Mouse (Mus musculus) left cerebral cortex, postnatal 10 days (tissue): ENCODE measurements around the gene Ablim1. TPM values are rescaled to one million over a fixed set of nuclear protein-coding genes. Genes with fewer than 3 reads are reported as not detected.
A peak's percentile ranks its signal among the peaks of the same experiment; 100 is the strongest.
"Not testable (repeated sequence)": the region's sequence is repeated elsewhere in the genome, so short reads cannot be mapped to it uniquely, and the experiment has no call there.

Experiments
- DNase-seq, 2 experiments: peaks; one replicate each; pipeline ENCODE4 v3.0.0; 2021 to 2022; ENCODE audit warnings: low spot score in 2 of 2, mixed read lengths in 1 of 2; ENCODE audit errors: extremely low spot score in 1 of 2
- intact Hi-C: fragments of 180-260 bp; cut with DNase I; formaldehyde crosslinking; loops from one replicate; pipeline ENCODE4 v1.15.1; 2025
- total RNA-seq, 2 experiments: library from RNA; stranded (reverse); gene quantifications; 2 replicates each; pipeline ENCODE4 v1.2.3; 2021

Ablim1 gene
- total RNA-seq, 2 experiments from 2014 or later: 126 to 136 TPM

DNA sequence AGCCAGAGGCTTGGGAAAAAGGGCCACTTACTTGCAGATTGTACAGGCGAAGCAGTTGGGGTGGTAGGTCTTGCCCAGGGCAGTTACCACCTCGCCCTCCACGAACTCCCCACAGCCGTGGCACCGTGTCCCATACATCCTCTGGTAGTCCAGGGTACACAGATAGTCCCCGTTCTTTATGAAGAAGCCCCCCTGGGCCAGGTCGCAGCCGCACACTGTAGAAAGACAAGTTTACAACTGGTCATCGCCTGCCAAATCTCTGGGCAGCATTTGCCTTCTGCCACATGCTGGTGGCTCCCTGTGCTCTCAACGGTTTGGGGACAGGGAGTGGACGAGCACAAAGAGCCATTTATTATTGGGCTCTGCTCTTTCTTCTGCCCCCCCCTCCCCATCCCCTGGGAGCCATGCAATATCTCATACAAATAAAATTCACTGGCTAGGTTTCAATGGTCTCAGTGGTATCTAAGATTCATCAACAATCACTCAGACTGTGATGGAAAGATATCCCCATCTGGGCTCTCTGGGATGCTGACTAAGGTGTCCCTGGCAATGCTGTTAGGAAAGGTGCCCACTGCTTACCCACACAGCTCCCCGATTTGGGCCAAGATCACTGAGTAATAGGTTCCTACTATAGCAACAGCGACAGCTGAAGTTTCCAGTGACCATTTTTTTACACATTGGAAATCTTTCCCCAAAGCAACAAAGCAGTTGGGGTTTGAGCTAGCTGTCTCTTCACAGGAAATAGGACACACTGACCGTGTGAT, 159.4 kb downstream of the Ablim1 start:
- no peak for DNase-seq
- intact Hi-C loops: no loop called here

DNA sequence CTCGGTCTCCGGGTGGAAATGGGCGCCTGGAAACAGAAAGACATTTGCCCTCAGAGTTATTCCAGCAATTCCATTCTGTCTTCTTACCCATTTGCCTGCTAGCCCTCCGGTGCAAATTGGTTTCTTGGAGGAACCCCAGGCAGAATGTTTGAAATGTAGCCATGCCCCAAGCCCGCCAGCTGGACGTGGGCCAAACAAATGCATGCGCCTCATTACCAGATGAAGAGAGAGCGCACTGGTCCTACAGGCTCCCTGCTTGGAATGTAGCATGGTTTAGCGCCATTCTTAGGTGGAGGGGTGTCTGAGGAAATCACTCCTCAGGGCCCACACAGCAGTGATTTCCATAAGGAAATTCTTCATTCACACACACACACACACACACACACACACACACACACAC, 162.4 kb downstream of the Ablim1 start:
- intact Hi-C loops: no loop called here
- peak; percentile 65 to 68 for DNase-seq

DNA sequence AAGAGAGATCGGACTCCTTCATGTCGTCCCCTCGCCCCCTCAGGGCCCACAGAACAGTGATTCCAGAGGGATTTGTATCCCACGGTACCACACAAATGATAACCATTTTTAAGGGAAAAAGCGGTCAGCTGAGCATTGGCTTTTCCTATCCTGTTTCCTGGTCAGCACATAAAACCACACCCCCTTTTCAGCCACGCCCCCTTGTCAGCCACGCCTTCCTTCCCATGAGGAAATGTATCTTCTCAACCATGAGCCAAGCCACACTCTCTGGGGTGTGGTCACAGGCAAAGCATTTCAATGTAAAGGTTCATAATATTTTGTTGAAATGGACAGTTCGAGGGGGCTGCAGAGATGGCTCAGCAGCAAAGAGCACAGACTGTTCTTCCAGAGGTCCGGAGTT, 163.2 kb downstream of the Ablim1 start:
- intact Hi-C loops: no loop called here
- peak in 1 of 2 experiments; percentile 13 for DNase-seq

DNA sequence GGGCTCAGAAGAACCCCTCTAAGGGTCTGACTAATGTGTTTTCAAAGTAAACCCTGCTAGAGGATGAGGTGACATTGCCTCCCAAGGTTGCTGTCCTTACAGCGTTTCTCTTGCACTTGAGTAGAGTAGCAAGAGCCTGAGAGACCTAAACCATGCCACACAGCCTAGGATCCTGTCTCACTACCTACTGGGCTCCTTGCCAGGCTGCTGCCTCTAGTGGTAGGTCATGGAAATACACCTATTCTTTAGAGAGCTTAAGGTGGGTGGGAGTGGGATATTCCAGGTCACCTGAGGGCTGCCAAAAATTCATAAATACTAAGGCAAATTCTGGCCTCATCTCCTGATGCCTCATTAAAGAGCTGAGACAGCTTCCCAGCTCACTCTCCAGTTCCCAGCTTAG, 164.4 kb downstream of the Ablim1 start:
- DNase-seq: peak in 1 of 2 experiments; percentile 38
- intact Hi-C loops: no loop called here

DNA sequence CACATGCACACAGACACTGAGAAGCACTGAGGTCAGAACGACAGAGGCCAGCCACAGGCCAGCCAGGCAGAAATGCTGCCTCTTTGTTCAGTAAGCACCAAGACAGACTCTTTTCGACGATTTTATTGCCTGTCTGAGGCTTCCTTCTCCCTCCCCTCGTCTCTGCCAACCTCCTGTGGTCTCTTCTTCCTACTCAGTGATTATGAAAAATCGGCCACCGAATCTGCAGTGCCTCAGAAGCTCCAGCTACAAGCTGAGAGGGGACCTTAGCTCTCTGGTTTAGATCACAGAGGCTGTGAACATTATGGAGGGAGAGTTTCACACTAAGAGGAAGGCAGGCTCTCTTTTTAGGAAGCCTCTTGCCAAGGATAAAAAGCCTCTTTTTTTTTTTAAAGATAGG, 167.0 kb downstream of the Ablim1 start:
- no peak for DNase-seq
- intact Hi-C loops: no loop called here

DNA sequence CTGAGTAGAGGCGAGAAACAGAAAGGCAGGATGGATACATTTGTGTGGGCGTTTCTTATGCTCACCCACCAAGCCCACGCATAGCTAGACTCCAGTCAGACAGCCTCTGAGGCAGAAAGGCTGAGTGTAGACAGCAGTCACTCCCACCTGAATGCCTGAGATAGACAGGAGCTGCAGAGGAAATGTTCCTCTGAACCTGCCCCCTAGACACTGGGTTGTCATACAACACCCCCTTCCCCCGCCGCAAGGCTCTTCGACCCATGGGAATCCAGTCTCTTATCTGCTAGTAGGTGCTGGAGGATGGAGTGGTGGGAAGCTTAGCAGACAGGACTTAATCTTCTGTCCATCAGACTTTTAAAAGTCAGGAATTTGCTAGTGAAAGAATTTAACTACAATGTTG, 167.8 kb downstream of the Ablim1 start:
- intact Hi-C loops: no loop called here
- DNase-seq: no peak

DNA sequence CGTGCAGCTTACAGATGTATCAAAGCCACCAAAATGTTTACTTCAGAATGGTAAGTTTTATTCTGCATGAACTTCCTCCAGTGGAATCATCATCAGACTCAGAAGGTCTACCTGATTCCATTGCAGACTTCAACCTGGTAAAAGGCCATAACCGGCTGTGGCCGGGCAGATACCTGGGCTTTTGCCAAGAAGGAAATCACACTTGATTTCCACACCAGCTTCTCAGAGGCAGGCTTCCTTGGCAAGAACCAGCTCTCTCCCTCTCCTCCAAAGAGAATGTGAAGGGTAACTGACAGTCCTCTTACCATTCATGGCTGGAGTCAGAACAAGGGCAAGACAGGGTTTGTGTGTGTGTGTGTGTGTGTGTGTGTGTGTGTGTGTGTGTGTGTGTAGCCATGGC, 171.1 kb downstream of the Ablim1 start:
- intact Hi-C loops: no loop called here
- no peak for DNase-seq

DNA sequence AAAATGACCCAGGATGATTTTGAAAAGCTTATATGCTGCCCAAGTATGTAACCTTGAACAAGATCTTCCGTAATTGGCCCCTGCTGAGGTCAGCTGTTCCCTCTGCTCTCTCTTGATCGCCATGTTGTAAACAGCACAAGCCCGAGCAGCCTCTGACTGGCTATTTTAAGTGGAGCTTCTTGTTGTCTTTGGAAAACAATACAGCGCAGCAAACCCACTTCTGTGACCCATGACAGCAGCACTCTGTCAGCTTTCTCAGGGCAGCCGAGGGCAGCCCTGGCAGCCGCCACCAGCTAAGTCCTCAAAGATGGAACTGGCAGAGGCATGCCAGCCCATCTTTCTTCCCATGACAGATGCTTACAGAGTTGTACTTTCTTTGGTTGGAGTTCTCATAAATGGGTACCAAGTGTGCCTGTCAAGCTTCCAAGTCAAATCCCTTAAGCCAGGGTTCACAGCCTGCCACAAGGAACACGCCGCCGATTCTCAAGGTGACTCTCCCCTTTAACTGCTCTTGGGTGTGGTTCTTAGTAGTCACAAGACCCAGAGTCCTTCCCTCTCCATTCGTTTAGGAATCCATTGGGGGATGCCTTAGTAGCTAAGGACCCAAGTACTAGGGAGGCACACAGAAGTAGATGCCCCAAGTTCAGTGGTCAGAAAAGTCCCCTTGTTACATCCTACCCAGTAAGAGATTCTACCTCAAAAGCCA, 172.8 kb downstream of the Ablim1 start:
- no peak for DNase-seq
- intact Hi-C loops: no loop called here

DNA sequence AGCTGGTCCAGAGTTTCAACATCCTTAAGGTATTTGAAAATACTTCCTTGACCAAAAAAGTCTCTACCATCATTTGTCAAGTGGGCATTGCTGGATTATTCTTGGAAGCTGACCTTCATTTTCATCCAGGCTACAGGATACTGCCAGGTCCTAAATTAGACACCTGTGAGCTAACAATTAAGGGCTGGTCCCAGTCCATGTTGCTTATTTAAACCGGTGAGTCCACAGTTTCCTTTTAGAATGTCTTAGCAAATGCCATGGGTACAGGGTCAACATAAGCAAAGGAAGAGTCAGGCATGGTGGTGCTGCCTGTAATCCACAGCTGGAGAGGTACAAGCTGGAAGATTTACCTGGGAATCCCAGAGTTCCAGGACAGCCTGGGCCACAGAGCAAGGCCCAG, 173.8 kb downstream of the Ablim1 start:
- intact Hi-C loops: no loop called here
- DNase-seq: no peak

DNA sequence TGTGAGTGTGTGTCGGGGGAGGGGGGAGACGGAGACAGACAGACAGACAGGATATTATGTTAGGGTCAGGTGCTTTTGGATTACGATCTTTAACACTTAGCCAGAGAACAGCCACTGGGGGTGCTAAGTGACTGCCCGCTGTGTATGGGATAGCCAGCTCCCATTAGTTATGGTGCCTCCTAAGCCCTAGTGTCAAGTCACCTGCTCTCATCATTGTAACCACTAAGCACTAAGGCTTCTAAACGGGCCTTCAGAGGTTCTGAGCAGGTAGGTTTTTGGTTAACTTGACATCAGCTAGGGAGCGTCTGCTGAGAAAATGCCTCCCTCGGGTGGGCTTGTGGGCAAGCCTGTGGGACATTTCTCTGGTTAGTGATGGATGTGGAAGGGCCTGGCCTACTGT, 174.6 kb downstream of the Ablim1 start:
- intact Hi-C loops: no loop called here
- no peak for DNase-seq

DNA sequence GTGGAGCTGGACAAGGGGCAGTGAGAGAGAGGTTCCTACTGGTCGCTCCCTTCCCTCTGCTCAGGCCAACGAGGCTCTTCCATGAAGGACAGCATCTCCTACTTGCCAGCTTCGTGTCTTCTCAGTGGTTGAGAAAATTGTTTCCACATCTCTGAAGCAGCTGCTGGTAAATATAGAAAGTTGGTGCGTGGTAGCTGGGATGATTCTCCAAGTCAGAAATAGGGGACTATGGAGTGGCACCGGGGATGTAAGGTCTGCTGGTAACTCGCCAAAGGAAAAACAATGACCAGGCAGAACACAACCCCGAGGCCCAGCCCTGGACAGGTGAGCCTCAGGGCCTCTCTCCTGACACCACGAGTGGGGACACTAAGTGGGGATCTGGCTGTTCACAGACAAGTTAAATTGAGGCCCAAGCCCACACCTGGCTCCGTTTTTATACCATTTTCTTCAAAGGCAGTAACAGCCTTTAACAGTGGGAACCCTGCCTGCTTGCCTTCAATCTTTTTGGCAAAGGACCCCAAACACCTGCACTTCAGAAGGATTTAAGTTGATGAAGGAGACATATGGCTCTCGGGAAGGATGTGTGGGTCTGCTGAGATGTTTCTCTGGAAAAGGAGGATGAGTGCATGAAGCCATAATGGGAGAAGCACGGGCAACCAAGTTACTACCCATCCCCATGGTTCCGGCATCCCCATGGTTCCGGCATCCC, 175.7 kb downstream of the Ablim1 start:
- no peak for DNase-seq
- intact Hi-C loops: loop anchor here (5.0 to 10.0 kb wide), 2 partner anchors 188 to 506 kb away; no protein-coding TSS in a partner anchor

DNA sequence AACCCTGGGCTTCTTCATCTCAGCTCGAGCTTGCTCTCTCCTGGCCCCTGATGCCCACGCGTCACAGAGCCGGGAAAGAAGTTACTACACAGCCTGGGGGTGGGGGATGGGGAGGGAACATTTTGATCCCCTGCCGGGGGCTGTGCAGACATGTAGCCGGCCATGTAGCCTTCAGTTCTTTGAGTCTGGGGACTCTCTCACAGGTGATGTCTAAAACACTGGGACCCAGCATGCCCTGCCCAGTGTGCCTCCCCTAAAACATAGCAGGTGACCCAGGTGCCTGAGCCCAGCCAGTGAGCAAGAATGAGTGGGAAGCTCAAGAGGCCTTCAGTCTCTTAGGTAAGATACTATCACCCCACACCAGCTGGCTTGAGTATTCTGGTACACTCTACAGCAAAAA, 176.2 kb downstream of the Ablim1 start:
- DNase-seq: no peak
- intact Hi-C loops: loop anchor here (5.0 to 10.0 kb wide), 2 partner anchors 189 to 506 kb away; no protein-coding TSS in a partner anchor

DNA sequence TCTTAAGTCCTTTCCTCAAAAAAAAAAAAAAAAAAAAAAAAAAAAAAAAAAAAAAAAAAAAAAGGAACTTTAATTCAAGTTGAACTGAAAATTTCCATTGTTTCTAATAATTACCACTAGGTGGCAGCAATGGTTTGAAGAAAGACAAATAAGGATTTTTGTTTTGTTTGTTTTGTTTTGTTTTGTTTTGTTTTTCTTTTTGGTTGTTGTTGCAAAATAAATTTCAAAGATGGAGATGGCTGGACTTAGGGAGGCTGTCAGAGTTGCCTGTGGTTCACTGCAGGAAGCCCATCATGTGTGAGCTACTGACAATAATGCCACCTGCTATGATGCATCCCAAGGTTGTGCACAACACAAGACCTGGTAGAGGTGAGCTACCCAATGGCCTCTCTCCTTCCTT, 176.7 kb downstream of the Ablim1 start:
- DNase-seq: no peak
- intact Hi-C loops: loop anchor here (5.0 to 10.0 kb wide), 2 partner anchors 189 to 507 kb away; no protein-coding TSS in a partner anchor

DNA sequence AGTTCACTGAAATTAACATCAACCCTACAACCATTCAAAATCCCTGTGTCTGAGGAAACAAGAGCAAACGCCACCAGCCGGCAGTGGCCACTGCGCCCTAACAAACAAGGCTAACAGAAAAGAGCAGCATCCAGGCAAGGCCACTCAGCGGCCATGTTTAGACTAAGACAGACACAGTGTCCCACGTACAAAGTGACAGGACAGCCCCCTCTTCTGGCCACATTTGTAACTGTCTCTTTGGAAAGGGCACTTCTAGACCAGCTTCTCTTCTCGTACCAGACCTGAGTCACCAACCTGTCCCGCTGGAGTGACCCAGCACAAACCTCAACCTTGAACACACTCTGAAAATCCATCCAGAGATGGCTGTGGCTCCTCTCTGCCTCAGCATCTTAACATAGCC, 178.5 kb downstream of the Ablim1 start:
- DNase-seq: peak in 1 of 2 experiments; percentile 75
- intact Hi-C loops: loop anchor here (2.0 to 10.0 kb wide), 3 partner anchors 69 to 509 kb away; no protein-coding TSS in a partner anchor

DNA sequence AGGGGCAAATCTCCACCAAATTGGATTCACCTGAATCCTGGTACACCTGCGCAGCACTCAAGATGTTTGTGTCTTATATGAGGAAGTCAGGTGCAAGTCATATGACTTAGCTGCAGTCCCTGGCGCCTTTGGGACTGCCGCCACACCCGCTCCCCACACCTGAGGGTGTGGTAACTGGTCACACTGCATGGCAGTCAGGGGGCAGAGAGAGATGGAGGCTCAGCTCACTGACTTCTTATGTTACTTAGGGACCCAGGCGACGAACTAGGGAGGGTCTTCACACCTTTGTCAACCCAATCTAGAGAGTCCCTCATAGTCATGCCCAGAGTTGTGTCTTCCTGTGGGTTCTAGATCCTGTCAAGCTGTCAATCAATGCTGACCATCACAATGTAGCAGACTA, 179.1 kb downstream of the Ablim1 start:
- intact Hi-C loops: loop anchor here (2.0 to 10.0 kb wide), 3 partner anchors 69 to 509 kb away; no protein-coding TSS in a partner anchor
- DNase-seq: not testable (repeated sequence)

DNA sequence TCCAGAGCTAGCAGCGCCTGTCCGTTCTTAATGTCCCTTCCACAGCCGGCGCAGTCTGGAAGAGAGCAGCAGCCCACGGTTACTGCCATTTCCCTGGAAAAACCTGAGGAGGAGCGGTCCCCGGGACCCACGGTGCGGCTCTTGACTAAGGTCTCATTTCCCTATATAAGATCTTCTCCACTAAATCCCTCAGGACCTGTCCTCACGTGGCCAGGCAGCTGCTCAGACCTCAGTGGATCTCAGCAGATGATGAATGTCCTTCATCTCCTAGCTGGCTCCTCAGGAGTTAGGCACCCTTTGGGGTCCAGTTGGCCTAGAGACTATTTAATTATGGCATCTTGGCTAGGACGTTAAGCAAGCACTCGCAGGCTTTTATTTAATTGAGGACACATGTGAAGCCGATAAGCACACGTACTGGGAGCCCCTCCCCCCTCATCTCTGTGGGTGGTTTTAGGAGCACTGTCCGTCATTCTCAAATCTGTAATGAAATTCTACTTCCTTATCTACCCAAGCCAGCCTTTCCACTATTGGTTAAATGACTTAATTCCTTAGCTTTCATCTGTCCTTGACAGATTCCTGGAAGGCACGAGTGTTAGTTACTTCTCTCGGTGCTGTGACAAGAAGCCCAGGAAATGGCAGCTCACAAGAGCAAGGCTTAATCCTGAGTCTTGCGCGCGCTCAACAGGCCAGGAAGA, 179.9 kb downstream of the Ablim1 start:
- intact Hi-C loops: loop anchor here (5.0 to 10.0 kb wide), 2 partner anchors 192 to 510 kb away; no protein-coding TSS in a partner anchor
- DNase-seq: no peak

DNA sequence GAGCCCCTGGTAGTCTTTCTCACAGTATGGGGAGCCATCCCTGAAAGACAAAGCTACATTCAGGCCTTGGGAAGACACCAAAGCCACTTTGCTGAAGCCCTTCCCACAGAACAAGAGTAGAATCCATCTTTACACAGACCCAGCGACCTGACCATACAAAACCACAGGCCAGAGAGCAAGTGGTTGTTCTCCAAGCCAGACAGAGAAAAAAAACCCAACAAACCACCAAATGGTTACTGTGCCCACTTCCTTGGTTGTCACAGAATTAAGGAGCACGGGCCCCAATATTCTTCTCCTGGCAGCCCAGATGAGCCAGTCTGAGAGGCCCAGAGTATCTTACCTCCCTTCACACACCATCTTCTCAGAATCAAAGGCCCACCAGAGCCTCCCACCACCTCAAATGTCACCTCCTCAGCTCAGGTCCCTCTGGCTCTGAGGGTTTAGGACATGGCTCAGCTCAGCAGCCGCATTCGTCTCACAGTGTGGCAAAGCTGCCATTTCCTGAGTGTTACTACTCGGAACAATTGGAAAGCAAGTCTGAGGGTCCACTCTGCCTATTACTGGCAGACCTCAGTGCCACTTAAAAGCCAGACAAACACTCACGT, 181.7 kb downstream of the Ablim1 start:
- DNase-seq: no peak
- intact Hi-C loops: loop anchor here (10.0 kb wide), 1 partner anchor 512 kb away; no protein-coding TSS in a partner anchor

DNA sequence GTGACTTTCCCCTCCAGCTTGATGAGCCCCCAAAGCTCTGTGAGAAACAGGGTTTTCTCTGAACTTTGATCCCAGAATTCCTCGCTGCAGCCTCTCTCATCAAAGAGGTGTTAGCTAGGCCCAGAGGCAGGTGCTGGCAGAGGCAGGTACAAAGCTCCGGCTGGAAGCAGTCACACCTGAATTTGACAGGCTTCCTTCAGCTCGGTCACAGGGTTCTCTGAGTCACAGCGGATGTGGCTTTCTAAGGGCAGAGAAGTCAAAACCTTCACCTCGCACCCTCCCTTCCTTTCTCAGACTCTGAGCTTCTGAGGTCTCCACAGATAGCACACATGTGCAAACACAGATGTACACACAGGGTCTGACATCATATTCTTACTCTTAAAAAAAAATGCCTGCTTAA, 182.4 kb downstream of the Ablim1 start:
- DNase-seq: no peak
- intact Hi-C loops: loop anchor here (10.0 kb wide), 1 partner anchor 513 kb away; no protein-coding TSS in a partner anchor
